Mouse (Mus musculus): ENCODE data around the gene Dcn. TPM values are rescaled to one million over a fixed set of nuclear protein-coding genes. Genes with fewer than 3 reads are reported as not detected.

Gene Dcn
- 870 and 1,320 TPM in 2 replicates for polyA plus RNA-seq (2012; rRNA removed; ENCODE audit: low replicate concordance)

DNA sequence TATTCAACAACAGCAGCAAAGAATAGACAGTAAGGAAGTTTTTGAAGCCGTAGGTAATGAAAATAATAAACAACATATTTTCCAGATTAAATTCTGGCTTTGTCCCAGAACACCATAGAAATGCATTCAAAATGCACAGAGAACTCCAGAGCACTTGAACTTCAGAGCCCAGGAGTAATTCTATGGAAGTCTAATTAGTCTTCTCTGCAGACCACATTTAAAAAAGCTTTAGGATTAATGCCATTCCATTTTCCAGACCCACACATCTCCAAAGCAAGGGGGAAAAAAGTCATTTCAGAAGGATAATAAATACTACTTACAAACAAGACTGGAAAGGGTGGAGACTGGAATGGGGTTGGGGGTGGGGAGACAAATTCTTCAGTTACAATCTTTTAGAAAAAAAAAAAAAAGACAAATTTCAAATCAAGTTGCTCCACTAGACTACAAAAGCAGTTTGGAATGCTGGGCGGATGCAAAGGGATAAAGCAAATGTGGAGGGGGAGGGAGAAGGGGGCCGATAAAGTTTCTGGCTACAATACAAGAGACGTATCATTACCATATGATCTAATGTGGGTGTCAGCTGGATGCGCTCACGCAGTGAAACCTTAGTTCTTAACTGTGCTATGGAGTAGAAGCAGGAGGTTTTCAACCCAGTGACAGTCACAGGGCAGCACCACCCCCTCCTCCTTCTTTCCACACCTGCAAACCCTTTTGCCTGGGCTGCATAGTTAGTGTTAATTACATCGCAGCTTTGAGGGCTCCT is at the start of gene Dcn:
Gene Dcn, plus strand, starts transcription at position 606 of the 763 bp plus-strand sequence.

DNA sequence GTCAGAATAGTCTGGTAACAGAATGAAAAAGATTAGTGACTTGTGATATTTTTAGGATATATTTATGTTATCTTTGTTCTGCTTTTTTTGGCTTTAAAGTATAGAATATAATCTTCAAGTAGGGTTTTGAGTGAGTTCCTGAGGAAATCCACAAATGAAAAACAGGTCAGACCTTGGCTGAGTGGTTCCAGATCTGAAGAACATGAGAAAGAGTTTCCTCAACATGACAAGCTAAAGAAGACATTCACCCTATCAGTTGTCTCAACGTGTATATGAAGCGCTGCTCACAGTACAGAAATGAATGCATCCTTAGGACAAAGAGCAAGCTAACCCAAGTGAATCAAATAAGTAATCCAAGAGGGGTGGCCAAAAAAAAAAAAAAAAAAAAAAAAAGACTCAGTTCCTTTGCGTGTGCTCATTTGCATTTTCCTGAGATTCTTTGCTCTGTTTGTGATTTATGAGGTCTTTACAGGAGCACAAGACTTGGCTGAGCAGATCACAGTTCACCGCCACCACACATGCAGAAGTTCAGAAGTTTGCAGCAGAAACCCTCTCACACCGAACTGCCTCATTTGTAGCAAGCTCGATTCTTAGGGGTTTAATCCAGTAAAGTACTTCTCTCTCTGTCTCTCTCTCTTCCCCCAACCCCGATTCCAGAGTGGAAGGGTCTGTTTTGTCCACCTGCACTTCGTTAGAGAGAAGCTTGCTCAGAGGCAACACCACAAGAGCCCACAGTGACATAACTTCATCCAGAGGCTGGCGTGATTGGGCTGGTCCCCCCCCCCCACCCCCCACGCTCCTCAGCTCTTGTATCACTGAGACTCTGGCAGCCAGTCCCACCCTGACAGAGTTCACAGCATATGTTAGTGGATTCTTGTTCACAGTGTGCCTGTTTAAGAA is 85.8 kb downstream of the Dcn start, which contains the start of gene Lum:
Gene Lum, plus strand, starts transcription at position 172 of the 900 bp plus-strand sequence.

Other genes with a start within 250 kb of the Dcn start
- 156 and 335 TPM in 2 replicates for gene Lum, start 85.5 kb downstream of the Dcn start, polyA plus RNA-seq (2012; rRNA removed; ENCODE audit: low replicate concordance)
- not detected in 2 replicates for gene Kera, start 127.3 kb downstream of the Dcn start, polyA plus RNA-seq (2012; rRNA removed; ENCODE audit: low replicate concordance)
- gene Epyc, start 164.5 kb downstream of the Dcn start, polyA plus RNA-seq (2012; rRNA removed; ENCODE audit: low replicate concordance), result 0.14 TPM in 1 of 2 replicates, not detected in the other
- not detected in 2 replicates for gene Ccer1, start 213.4 kb downstream of the Dcn start, polyA plus RNA-seq (2012; rRNA removed; ENCODE audit: low replicate concordance)
- not detected in 2 replicates for gene C030005K15Rik, start 247.1 kb downstream of the Dcn start, polyA plus RNA-seq (2012; rRNA removed; ENCODE audit: low replicate concordance)